Mouse (Mus musculus) lung, embryonic 14.5 days (tissue): ENCODE measurements around the gene Iqcb1. TPM values are rescaled to one million over a fixed set of nuclear protein-coding genes. Genes with fewer than 3 reads are reported as not detected.

Experiments
- ATAC-seq: fragments of 200-750 bp; cut with Nextera tagmentation; 2 replicates; pipeline ENCODE4 v1.8.0; 2017; ENCODE audit warnings: mild to moderate bottlenecking, moderate TSS enrichment, moderate library complexity; ENCODE audit not compliant: insufficient read depth
- DNase-seq: peaks from one replicate; pipeline ENCODE4 v3.0.0-alpha.2; 2015
- H3K27ac ChIP-seq: fragments of 300-500 bp; sonication (generic); 2 replicates; pipeline ENCODE4 v1.5.1; 2014; ENCODE audit warnings: low read depth, mild to moderate bottlenecking, moderate library complexity
- H3K27me3 ChIP-seq: fragments of 300-500 bp; sonication (generic); 2 replicates; pipeline ENCODE4 v1.6.1; 2014; ENCODE audit warnings: low read length, control low read depth; ENCODE audit not compliant: insufficient read depth
- H3K36me3 ChIP-seq: fragments of 300-500 bp; sonication (generic); 2 replicates; pipeline ENCODE4 v1.6.1; 2014; ENCODE audit warnings: control low read depth; ENCODE audit not compliant: insufficient read depth
- H3K4me1 ChIP-seq: fragments of 300-500 bp; sonication (generic); 2 replicates; pipeline ENCODE4 v1.6.1; 2014; ENCODE audit warnings: antibody characterized with exemption, control low read depth; ENCODE audit not compliant: insufficient read depth
- H3K4me2 ChIP-seq: fragments of 300-500 bp; sonication (generic); 2 replicates; pipeline ENCODE4 v1.6.1; 2014; ENCODE audit warnings: mild to moderate bottlenecking
- H3K4me3 ChIP-seq: fragments of 300-500 bp; sonication (generic); 2 replicates; pipeline ENCODE4 v1.5.1; 2014; ENCODE audit warnings: low read depth, low read length
- H3K9ac ChIP-seq: fragments of 300-500 bp; sonication (generic); 2 replicates; pipeline ENCODE4 v1.6.1; 2014
- H3K9me3 ChIP-seq: fragments of 300-500 bp; sonication (generic); 2 replicates; pipeline ENCODE4 v1.6.1; 2016; ENCODE audit warnings: low read depth, low read length, control low read depth
- CTCF ChIP-seq: IDR thresholded peaks from 2 replicates; pipeline ENCODE4 v1.5.1; 2016; ENCODE audit warnings: antibody characterized with exemption, low read depth
- WGBS: fragments of 180-500 bp; shearing (Covaris S2); extraction: QIAGEN DNeasy Blood & Tissue Kit; methylation state at CpG from one replicate; pipeline ENCODE4 v1.1.7; 2014; 5-methylcytosine and 5-hydroxymethylcytosine counted together
- polyA plus RNA-seq: library from polyadenylated mRNA; unstranded; fragments of >200 nt; fragmentation: Nextera tagmentation; extraction: Ambion mirVana; gene quantifications from 2 replicates; pipeline ENCODE4 v1.2.1, GENCODE M21; 2014

The Iqcb1 gene
- polyA plus RNA-seq: 34.4 and 38.9 TPM in 2 replicates

- H3K4me1 ChIP-seq: no peaks in the 10 kb centered on the region
- TF ChIP-seq CTCF: 0 out of 2 replicates have a peak, but pooled peaks have one; percentile 2
- peaks cover 5% of the 10 kb centered on the region for H3K36me3 ChIP-seq
- peak within 1 kb of the TSS; percentile 87 for H3K4me3 ChIP-seq
- peak; percentile 99 for ATAC-seq
- WGBS: under 1% methylated on average over 62 of the region's 64 CpGs
- no peaks in the 10 kb centered on the region for H3K27me3 ChIP-seq
- peak within 1 kb of the TSS; percentile 86 for H3K4me2 ChIP-seq
- H3K9ac ChIP-seq: peak within 1 kb of the TSS; percentile 88
- peak within 1 kb of the TSS; percentile 37; the same call in 1 of the 2 replicates for H3K27ac ChIP-seq
- no peaks in the 10 kb centered on the region for H3K9me3 ChIP-seq
- DNase-seq: peak; percentile 87
Observed at GRCm38 (mm10) chr16:36828054-36828786, at the start of gene Iqcb1. Gene Iqcb1 (plus strand): TSS chr16:36828385.

- Histone ChIP-seq H3K9me3 (no peaks in the 10 kb centered on the region), H3K4me3 (peak overlapping the region; percentile 36), H3K9ac (peak overlapping the region; percentile 36), H3K4me1 (no peaks in the 10 kb centered on the region), H3K36me3 (no peaks in the 10 kb centered on the region), H3K27me3 (no peaks in the 10 kb centered on the region), H3K4me2 (peak overlapping the region; percentile 47), H3K27ac (peak overlapping the region; percentile 58; the same call in 1 of the 2 replicates)
- ATAC-seq: no peak
- WGBS: 75% methylated on average over 2 of the region's 2 CpGs
- DNase-seq: peak; percentile 9
- TF ChIP-seq CTCF: no peak
Observed at GRCm38 (mm10) chr16:36784146-36784545, 44.0 kb upstream of the Iqcb1 start.

- ATAC-seq: peak; percentile 75; the same call in 1 of the 2 replicates
- H3K4me3 ChIP-seq: peak within 1 kb of the TSS; percentile 36
- 45% methylated on average over 10 of the region's 10 CpGs for WGBS
- no peaks in the 10 kb centered on the region for H3K4me1 ChIP-seq
- no peaks in the 10 kb centered on the region for H3K27me3 ChIP-seq
- no peaks in the 10 kb centered on the region for H3K36me3 ChIP-seq
- H3K4me2 ChIP-seq: peak within 1 kb of the TSS; percentile 47
- peak within 1 kb of the TSS; percentile 58; the same call in 1 of the 2 replicates for H3K27ac ChIP-seq
- peak within 1 kb of the TSS; percentile 36 for H3K9ac ChIP-seq
- peak; percentile 64 for DNase-seq
- TF ChIP-seq CTCF: no peak
- no peaks in the 10 kb centered on the region for H3K9me3 ChIP-seq
Observed at GRCm38 (mm10) chr16:36784594-36785313, 43.4 kb upstream of the Iqcb1 start, which contains the start of gene Slc15a2. Gene Slc15a2 (minus strand): TSS chr16:36784962.

- WGBS: 76% methylated on average over 7 of the region's 7 CpGs
- Histone ChIP-seq H3K36me3 (no peaks in the 10 kb centered on the region), H3K27ac (no peak overlapping the region), H3K4me3 (no peak overlapping the region), H3K4me1 (no peaks in the 10 kb centered on the region), H3K4me2 (no peak overlapping the region), H3K9me3 (no peaks in the 10 kb centered on the region), H3K27me3 (no peaks in the 10 kb centered on the region), H3K9ac (no peak overlapping the region)
- ATAC-seq (no peak), DNase-seq (no peak)
- TF ChIP-seq CTCF: no peak
Observed at GRCm38 (mm10) chr16:36786466-36786865, 41.7 kb upstream of the Iqcb1 start.

GRCm38 (mm10) chr16:36790166-36790565 is 38.0 kb upstream of the Iqcb1 start:
- H3K4me2 ChIP-seq: no peak overlapping the region

GRCm38 (mm10) chr16:36794976-36795375 is 33.2 kb upstream of the Iqcb1 start:
- TF ChIP-seq CTCF: no peak
- Histone ChIP-seq H3K9ac (no peak overlapping the region), H3K27me3 (no peaks in the 10 kb centered on the region), H3K36me3 (no peaks in the 10 kb centered on the region), H3K9me3 (no peaks in the 10 kb centered on the region), H3K4me3 (no peak overlapping the region), H3K4me1 (no peaks in the 10 kb centered on the region), H3K4me2 (no peak overlapping the region), H3K27ac (no peak overlapping the region)
- WGBS: 73% methylated on average over 2 of the region's 2 CpGs
- ATAC-seq: no peak
- no peak for DNase-seq

More at GRCm38 (mm10) chr16:36790166-36790565, 38.0 kb upstream of the Iqcb1 start:
- no peak overlapping the region for H3K4me3 ChIP-seq
- no peaks in the 10 kb centered on the region for H3K4me1 ChIP-seq
- TF ChIP-seq CTCF: no peak
- H3K27me3 ChIP-seq: no peaks in the 10 kb centered on the region
- H3K36me3 ChIP-seq: no peaks in the 10 kb centered on the region
- no peak overlapping the region for H3K27ac ChIP-seq
- H3K9ac ChIP-seq: no peak overlapping the region
- 75% methylated on average over 4 of the region's 4 CpGs for WGBS
- no peak for DNase-seq
- H3K9me3 ChIP-seq: no peaks in the 10 kb centered on the region
- no peak for ATAC-seq

- H3K36me3 ChIP-seq: no peaks in the 10 kb centered on the region
- 83% methylated on average over 2 of the region's 2 CpGs for WGBS
- ATAC-seq: no peak
- H3K27me3 ChIP-seq: no peaks in the 10 kb centered on the region
- H3K9ac ChIP-seq: no peak overlapping the region
- no peak overlapping the region for H3K27ac ChIP-seq
- no peak for TF ChIP-seq CTCF
- H3K4me1 ChIP-seq: no peaks in the 10 kb centered on the region
- no peak overlapping the region for H3K4me2 ChIP-seq
- H3K9me3 ChIP-seq: 0 out of 2 replicates have a peak, but pooled peaks cover 4% of the 10 kb centered on the region
- no peak overlapping the region for H3K4me3 ChIP-seq
- no peak for DNase-seq
Observed at GRCm38 (mm10) chr16:36798334-36798733, 29.9 kb upstream of the Iqcb1 start.
